Mouse (Mus musculus) thymus, postnatal 36 days (tissue): ENCODE data around the gene Prame.
"Not testable (repeated sequence)": the region's sequence is repeated elsewhere in the genome, so short reads cannot be mapped to it uniquely, and the experiment has no call there.

ENCODE experiments used
- DNase-seq, 2 experiments: peaks; one replicate each; pipeline ENCODE4 v3.0.0; 2022; ENCODE audit warnings: mixed read lengths in 2 of 2

Gene Prame

DNA sequence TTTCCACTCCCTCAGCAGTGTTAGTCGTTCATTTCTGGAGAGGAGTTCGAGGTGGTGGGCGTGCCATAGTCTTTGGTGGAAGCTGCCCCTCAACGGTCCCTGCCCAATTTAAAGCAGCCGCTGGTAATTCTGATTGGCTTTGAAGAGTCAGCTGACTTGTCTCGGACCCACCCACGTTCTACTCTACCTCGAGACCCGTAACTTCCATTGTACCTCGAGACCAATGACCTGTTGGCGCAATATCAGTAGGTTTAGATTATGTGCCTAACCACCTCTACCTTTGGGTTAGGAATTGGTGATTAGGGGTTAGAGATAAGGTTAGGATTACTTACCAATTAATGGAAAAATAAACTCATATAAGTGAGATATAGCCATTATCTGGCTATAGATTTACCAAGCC, at the start of gene Prame:
TSS of gene Prame (minus strand) at position 101 of the 400 bp plus-strand sequence.
- no peak for DNase-seq

DNA sequence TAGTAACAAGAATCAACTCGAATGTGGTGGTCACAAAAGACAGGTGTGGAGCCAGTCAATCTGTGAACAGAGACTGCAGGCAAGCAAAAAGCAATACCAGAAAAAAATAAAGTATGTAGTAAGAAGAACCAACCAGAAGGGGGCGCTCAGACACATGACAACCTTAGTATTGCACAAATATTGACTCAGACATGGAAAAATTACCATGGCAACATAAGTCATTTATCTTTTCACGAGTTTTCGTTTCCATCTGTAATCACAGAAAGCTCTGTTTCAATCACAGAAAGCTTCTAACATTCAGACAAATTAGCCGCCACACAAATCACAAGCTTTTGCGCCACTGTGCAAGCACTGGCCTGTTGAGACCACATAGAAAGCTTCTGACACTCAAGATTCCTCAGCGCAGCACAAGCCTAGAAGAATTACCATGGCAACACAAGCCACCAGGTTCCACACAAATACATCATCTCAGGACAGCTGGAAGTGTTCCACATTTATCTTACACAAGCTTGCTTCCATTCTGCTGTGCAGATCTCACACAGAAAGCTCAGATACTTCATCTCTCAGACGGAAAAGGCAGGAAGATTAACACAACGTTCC, 24.8 kb upstream of the Prame start:
- DNase-seq: no peak

GRCm38 (mm10) chrX:135601298-135602029, 26.0 kb downstream of the Prame start:
- DNase-seq: peak; percentile 10 to 13

GRCm38 (mm10) chrX:135598677-135599076, 28.8 kb downstream of the Prame start, which contains the start of gene Nxf7:
Nxf7 (minus strand) TSS chrX:135598777.
- DNase-seq: no peak

DNA sequence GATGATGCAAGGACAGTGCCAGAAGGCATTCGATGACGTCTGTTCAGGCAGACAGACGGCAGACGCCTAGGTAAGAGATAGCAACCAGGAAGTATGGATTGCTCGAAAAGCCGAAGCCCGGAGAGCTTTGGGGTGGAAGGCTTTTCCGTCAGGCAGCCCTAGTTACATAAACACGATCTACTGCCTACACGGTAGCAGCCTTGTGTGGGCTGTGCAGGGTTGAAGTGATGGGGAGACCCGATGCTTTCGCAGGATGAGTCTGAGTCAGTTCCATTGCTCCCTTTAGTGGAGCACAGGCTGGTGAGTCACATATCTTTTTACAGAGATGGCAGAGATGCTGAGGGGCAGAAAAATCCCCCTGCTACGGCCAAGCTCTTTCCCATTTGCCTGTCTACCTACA, 29.4 kb downstream of the Prame start:
- DNase-seq: no peak

GRCm38 (mm10) chrX:135576412-135576811, 51.1 kb downstream of the Prame start:
- DNase-seq: no peak

- DNase-seq: not testable (repeated sequence)
These were observed 52.4 kb downstream of the Prame start for GRCm38 (mm10) chrX:135574958-135575628.

GRCm38 (mm10) chrX:135574261-135574957, 53.1 kb downstream of the Prame start:
- peak in 1 of 2 experiments; percentile 10 for DNase-seq

- DNase-seq: peak; percentile 27 to 48
These were observed 58.0 kb downstream of the Prame start for GRCm38 (mm10) chrX:135569467-135569866.

DNA sequence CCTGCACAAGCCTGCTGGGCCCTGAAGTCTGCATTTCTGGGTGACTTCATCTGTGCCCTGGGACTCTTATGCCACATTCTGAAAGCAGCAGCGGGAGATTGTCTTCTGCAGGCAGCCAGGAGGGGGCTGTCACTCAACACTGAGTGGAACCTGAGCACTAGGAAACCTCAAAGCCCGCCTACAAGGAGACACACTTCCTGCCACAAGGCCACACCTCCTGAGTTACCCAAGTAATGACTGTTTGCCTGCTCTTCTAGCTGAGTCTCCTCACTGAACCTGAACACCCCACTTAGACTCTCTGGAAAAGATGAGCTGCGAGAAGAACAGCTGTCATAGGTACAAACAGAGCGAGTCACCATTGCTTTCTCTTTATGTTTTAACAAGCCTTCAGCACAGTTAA, 62.6 kb downstream of the Prame start:
- DNase-seq: peak; percentile 24 to 46
